Mouse (Mus musculus) thymus, postnatal 4 days (tissue): ENCODE measurements around the gene Nup205.
A peak's percentile ranks its signal among the peaks of the same experiment; 100 is the strongest.

Experiments used
- DNase-seq: peaks from one replicate; pipeline ENCODE4 v3.0.0; 2021

Nup205 gene

GRCm38 (mm10) chr6:35251807-35252476 is 74.7 kb downstream of the Nup205 start:
- no peak for DNase-seq

GRCm38 (mm10) chr6:35252477-35253346 is 75.5 kb downstream of the Nup205 start:
- peak; percentile 97 for DNase-seq

- DNase-seq, result no peak
Observed at GRCm38 (mm10) chr6:35253474-35253873, 76.3 kb downstream of the Nup205 start.

- no peak for DNase-seq
Observed at GRCm38 (mm10) chr6:35254136-35254904, 77.1 kb downstream of the Nup205 start.

GRCm38 (mm10) chr6:35255017-35255416 is 77.8 kb downstream of the Nup205 start:
- DNase-seq, result no peak

GRCm38 (mm10) chr6:35256691-35257090 is 79.5 kb downstream of the Nup205 start:
- DNase-seq, result no peak

GRCm38 (mm10) chr6:35257626-35258190 is 80.5 kb downstream of the Nup205 start:
- no peak for DNase-seq

GRCm38 (mm10) chr6:35258922-35259321 is 81.7 kb downstream of the Nup205 start:
- no peak for DNase-seq

- no peak for DNase-seq
Observed at GRCm38 (mm10) chr6:35259526-35259925, 82.3 kb downstream of the Nup205 start.

- DNase-seq, result no peak
Observed at GRCm38 (mm10) chr6:35260531-35260930, 83.3 kb downstream of the Nup205 start.

GRCm38 (mm10) chr6:35265580-35266278 is 88.5 kb downstream of the Nup205 start:
- DNase-seq, result no peak

- DNase-seq, result no peak
Observed at GRCm38 (mm10) chr6:35268711-35269110, 91.5 kb downstream of the Nup205 start.

GRCm38 (mm10) chr6:35269643-35270042 is 92.4 kb downstream of the Nup205 start:
- DNase-seq, result no peak

GRCm38 (mm10) chr6:35271094-35271855 is 94.1 kb downstream of the Nup205 start:
- DNase-seq, result no peak

- DNase-seq, result no peak
Observed at GRCm38 (mm10) chr6:35271868-35272765, 94.9 kb downstream of the Nup205 start.

- DNase-seq, result no peak
Observed at GRCm38 (mm10) chr6:35273391-35274082, 96.3 kb downstream of the Nup205 start.

GRCm38 (mm10) chr6:35277903-35278587 is 100.8 kb downstream of the Nup205 start:
- no peak for DNase-seq

GRCm38 (mm10) chr6:35279306-35279705 is 102.1 kb downstream of the Nup205 start:
- no peak for DNase-seq

- DNase-seq, result no peak
Observed at GRCm38 (mm10) chr6:35288114-35288761, 111.0 kb downstream of the Nup205 start.
